Mouse (Mus musculus) heart, adult 2 months (tissue): ENCODE results near the gene Fbxw10.

Experiments
- CTCF ChIP-seq: fragments of 200-600 bp; IDR thresholded peaks from 2 replicates; pipeline ENCODE4 v1.8.1; 2022; ENCODE audit warnings: antibody characterized with exemption, mild to moderate bottlenecking, moderate library complexity
- EP300 ChIP-seq: fragments of 200-500 bp; IDR thresholded peaks from 2 replicates; pipeline ENCODE4 v1.6.1; 2011; ENCODE audit warnings: low read depth, low read length, control low read depth; ENCODE audit not compliant: insufficient read depth
- POLR2A ChIP-seq: fragments of 200-500 bp; IDR thresholded peaks from 2 replicates; pipeline ENCODE4 v1.6.1; 2011; ENCODE audit warnings: mild to moderate bottlenecking, low read depth, low read length, control low read depth; ENCODE audit not compliant: insufficient read depth

GRCm38 (mm10) chr11:62814625-62815024, 32.2 kb upstream of the Fbxw10 start:
- TF ChIP-seq POLR2A (no peak), CTCF (no peak), EP300 (no peak)
